Mouse (Mus musculus): Measurements from ENCODE around the gene Wasl.

Wasl gene

DNA sequence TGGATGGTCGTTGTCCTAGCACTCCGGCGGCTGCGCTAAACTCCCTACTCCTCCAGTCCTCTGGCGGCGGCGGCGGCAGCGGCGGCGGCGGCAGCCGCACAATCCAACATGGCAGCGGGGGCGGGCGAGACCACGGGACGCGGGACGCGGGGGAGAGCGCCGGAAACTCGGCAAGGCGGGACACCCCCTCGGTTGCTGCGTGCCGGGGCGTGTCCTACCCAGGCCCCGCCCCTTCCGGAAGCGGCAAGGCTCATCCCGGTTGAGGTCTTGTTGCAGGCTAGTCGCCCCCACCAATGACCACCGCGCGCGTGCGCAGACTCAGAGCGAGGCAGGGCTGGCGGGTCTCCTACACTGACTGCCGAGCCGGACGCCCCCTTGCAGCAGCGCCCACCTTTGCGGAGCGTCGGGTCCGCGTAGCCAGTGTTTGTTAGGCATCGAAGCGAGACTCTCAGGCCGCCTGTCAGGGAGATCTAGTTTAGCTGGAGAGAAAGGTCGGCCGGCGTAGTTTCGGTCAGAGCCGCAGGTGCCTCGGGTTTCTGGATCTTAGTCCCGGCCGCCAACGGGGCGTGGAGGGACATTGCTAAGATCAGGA lies at the start of gene Wasl:
Gene Wasl (minus strand): TSS at position 143 of the 592 bp plus-strand sequence.
- peak; percentile 97 for DNase-seq

DNA sequence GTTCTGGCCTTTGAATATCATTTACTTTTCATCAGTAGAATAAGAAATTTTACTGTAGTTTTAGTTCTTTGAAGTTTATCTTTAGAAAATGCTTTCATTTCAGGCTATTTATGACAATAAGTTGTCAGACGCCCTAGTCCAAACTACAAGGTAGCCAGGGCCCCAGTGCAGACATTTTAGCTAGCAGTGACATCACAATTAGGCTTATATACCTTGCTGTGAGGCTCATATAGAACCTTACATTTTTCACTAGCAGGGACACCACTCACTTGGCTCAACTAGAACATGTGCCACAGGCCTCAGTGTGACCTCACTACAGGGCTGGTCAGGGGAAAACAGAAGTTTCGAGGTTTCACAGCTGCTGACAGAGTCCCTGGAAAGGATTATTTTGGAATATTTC lies 42.7 kb upstream of the Wasl start:
- DNase-seq, result no peak

DNA sequence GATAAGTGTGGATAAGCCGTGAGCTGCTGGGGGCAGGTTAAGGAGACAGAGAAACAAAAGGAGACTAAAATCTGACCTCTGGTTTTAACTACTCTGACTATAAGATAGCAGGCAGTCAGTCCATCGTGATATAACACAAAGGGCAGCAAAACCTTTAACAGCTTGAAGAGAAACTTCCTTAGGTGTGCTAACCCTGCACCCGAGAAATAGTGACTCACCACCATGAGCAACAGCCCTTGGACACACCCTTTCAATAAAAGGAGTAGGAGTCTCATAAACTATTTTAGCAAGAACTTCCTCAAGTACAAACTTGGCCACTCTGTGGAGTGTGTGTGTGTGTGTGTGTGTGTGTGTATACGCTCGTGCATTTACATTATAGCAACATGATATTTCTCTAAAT lies 42.3 kb upstream of the Wasl start:
- no peak for DNase-seq

DNA sequence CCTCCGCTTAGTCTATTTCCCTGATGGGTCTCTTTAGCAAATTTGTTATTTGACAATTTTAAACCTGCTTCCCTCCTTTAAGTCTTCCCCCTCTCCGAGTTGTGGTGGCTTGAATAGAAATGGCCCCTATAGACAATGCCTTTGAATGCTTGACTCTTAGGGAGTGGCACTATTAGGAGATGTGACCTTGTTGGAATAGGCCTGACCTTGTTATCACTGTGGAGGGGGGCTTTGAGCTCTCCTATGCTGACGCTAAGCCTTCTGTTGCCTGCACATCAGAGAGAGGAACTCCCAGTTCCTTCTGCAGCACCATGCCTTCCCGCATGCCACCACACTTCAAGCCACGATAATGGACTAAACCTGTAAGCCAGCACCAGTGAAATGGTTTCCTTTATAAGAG lies 32.4 kb upstream of the Wasl start:
- no peak for DNase-seq

DNA sequence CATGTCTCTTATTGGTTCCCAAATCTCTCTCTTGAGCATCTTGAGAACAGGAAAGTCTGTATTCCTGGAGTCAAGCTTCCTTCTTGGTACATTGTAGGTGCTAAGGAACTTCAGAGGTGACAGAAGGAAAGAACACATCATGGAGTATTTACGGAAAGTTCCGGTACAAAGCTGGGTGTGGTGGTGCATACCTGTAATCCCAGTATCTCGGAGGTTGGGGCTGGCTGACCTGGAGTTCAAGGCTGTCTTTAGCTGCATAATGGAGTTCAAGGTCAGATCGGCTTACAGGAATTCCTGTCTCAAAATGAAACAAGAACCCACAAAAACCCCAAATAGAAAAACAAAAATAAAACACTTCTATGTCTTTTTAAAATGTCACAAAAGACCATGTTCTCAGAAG lies 31.3 kb upstream of the Wasl start:
- no peak for DNase-seq

DNA sequence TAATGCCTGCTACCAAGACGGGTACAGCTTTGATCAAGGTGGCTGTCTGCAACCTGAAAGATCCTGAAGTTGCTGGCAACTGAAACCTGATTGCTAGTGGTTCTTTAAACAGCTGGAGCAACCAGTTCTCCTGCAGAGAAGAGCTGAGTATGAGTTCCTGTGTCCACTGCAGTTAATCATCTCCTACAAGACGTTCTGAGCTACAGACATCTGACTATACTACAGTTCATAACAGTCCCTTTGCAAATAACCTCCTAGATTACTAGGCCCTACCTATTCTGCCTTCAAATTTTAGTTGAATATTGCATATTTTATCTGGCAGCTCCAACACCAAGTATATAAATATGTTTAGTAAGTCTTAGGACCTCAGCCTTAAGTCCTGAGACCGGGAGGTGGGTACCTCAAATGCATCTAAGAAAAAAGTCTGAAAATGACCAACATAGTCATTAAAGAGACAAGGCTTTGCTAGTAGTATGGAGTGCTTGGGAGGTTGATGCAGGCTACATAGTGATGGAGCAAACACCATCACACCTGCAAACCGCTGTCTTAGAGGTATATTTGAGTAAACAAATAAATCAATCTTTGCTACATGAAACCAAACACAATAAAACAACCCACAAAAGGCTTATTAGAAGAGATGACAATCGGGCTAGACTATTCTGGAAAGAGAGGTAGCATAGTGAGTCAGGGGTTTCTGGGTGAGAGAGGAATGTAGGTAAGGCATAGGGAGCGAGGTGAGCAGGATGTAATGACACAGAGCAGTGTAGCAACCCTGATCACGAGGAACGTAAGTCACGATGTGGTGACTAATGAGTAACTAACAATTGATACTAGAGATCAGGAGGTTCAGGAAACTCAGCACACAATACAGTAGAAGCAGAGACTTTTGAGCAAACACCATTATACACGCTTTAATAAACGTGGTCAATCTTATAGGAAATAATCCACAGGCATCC lies 29.9 kb upstream of the Wasl start:
- no peak for DNase-seq

DNA sequence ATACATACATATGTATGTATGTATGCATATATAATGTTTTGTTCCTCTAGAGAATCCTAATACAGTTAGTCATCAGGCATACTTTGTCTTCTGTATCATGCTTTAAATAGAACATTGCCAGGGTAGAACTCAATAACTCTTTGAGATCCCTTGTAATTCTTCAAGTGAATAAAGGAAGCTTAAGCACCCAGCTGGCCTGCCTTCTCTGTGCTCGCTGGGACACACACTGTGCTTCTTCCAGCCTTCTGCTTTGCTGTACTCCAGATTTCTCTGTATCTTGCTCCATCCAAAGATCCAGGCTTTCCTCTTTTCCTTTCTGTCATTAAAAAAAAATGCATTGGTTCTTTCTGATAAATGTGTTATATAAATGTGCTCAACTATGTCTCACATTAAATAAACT lies 23.1 kb upstream of the Wasl start:
- DNase-seq, result no peak

DNA sequence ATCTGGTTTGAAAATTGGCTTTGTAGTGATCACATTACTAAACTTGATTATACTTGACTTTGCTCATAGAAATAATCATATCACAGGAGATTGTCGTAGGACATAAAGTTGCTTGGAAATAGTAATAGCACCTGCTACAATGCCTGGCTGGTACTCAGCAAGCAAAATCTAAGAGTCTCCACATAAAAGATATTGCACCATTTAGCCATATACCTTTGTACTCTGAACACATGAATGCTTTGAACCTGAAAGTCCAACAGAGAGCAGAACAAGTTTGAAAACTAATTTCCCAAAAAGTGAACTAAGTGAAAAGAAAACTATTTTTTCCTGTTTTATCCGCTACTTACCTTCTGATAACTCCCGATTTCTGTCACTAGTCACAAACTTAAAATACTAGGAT lies 18.3 kb upstream of the Wasl start:
- DNase-seq, result no peak

DNA sequence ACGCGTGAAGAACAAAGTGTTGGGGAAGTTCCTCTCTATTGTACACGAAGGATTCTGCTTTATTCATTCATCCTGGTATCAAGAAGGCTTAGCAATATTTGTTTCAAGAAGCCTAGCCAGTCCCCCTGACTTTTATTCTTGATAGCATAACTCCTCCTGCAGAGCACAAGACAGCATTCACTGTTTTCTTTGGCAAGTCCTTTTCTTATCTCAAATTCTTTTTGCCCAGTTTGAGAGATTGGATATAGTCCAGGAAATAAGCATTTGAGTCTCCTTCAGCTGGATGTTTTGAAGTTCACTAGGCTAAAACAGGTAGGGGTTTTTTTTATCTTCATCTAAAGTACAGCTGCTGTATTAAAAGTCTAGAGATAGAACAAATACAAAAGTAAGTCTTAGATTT lies 3.0 kb upstream of the Wasl start:
- DNase-seq, result no peak

DNA sequence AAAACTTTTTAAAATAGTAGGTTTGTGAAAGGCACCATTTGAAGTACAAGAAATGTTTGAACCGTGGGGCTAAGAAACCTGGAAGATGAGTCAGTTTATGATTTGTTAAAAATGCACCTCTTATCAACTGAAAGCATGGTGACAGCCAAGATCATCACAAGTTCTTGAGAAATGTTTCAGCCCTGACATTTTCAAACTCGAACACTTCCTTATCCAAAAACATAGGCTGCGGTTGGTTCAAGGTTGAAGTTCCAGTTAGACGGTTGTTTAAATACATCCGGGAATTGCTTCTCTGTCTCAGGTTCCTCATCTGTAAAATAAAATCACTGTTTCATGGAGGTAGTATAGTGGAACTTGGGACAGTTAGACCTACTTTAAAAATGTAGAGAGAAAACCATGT lies 1.4 kb upstream of the Wasl start:
- no peak for DNase-seq

DNA sequence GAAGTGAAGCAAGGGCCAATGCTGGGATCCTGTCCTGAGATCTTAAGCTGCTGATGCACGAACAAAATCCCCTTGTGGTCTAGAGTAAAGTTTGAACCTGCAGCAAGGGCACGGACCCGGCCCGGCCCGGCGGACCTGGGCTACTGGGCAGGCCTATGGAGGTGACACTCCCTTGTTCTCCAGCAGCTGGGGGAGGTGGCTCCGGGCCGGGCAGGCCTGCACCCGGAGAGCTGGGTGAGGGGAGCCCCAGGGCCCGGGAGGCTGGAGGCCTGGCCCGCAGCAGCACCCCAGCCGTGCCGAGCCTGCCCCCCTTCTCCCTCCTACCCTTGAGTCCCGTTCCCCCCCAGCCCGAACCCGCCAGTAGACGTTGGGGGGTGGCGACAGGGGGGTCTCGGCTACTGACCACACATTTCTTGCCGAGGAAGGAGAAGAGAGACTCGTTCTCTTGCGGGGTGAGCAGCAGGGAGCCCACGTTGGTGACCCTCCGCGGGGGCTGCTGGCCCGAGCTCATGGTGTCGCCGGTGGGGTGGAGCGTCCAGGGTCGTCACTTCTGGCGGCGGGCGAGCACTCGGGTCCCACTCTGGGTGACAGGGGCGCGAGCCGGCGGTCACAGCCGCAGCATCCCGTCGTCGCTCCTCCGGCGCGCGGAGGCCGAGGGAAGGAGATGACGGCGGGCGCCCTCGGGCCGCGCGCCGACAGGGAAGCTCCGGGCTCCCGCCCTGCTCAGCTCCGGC lies 509 bp downstream of the Wasl start:
- peak; percentile 56 for DNase-seq

DNA sequence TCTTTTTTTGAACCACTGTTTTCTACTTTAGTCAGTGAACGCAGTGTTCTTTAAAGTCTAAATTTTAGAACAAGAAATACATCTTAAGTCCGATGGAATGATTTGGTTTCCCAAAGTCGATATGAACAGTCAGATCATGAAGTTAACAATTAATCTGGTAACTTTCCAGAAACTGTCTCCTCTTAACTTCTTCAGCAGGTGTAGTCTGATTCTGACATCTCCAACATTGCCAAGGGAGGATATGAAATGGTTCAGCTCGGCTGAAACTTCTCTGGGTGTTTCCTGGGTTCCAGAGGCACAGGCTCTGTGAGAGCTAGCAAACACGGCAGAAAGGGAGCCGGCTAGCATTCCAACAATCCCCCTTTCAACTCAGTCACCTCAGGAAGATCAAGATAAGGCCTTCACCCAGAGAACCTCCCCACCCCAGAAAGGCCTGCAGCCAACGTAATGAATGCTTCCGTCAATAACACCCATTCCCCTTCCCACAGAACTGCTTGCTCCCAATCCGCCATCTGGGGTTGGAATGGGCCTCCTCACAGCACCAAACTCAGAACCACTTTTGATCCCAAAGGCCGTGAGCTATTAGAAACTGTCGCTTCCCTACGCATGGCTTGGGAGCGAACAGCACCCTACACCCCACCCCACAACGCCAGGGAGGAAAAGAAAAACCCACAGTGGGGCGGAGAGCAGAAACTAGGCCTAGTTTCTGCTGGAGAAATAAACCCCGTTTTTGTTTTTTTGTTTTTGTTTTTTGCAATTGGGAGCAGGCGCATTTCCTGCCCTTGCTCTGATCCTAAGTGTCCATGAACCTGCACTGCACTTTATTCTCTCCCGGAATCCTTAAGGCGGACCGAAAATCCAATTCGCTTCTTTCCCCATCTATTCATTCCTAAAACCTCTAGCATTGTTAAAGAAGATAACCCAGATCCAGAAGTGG lies 1.3 kb downstream of the Wasl start:
- peak; percentile 20 for DNase-seq

DNA sequence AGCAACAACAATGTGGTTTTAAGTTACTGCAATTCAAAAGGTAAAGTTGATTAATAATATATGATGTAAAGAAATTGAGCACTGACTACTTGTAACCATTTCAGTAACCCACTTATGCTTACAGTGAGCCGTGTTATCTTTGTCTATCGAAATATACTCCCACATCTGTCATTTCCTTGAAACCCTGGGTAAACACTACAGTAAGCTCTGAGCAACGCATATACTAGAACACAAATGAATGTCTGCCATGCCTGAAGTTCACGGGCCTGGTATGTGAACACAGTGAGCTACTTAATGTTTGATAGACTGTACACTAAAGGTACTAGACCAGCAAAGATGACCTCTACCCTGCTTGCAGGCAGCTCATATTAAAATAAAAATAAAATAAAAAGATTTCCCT lies 2.3 kb downstream of the Wasl start:
- DNase-seq, result no peak

DNA sequence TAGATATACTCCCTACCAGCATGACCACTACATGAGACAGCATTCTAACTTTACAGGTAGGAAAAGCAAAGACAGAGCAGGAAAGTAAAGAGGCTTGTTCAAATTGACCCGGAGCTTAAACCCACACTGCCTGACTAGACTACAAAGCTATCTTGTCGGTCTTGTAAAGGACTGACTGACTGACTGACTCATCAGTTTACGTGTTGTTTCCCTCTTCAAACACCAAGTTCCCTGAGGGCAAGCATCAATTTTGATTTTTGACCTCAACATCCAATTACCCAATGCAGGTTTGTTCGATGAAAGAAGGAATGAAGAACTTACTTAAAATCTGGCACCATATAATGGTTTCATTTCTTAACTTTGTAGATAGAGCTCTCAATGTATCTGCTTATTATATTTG lies 2.9 kb downstream of the Wasl start:
- DNase-seq, result no peak

DNA sequence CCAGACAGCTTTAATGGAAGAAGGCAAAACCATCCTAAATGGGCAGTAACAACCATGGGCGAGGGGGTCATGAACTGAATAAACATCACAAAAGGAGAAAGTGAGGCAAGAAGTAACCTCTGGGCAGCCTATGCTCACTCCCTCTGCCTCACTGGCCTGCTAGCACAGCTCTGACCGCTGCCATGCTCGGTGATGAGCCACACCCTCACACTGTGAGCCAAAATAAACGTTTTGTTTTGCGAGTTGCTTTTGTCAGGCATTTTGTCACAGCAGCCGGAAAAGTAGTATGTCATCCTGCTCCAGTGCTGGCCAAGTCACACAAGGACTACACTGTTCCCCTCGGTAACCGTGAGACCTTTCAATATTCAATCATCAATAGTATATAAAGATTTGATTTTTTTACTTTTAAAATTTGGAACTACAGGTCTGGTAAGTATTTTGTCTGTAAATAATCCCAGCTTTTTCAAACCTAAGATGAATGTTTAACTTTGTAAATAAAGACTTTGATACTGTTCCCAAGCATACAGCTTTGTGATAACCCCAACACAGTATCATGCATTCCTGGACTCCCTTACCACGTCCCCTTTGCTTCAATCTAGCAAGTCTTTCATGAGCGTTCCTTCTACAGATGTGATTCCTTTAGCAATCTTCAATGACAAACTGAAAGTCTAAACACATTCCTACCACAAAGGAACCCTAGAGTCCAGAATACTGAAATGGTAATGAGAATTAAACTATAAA lies 7.0 kb downstream of the Wasl start:
- no peak for DNase-seq

DNA sequence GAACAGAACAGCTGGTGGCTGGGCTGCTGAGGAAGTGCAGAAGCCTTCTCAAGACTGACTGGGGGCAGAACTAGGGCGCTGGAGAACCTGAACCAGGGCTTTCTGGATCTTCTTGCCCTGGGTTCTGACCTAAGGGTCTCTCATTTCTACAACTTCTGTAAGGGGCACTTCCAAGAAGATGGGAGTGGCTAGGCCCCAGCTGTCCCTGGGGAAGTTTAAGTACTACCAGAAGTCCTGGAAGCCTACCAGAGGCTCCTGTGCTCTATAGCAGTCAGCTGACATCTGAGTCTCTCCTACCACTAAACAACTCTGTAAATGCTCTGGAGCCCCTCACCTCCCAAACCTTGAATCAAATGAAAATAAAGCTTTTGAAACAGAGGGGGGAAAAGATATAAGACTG lies 8.7 kb downstream of the Wasl start:
- DNase-seq, result no peak

DNA sequence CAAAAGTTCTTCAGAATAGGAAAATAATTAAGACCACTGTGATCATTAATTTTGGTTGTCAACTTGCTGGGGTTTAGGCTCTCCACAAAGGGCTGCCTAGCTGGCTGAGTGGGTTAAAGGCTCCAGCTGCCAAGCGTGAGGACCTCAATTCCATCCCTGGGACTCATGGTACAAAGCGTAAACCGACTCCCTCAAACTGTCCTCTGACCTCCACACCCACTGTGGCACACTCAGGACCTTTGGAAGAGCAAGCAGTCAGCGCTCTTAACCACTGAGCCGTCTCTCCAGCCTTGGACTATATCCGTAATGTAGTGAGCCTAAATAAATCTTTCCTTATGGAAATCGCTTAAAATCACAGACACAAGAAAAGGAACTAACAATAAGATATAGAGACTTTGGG lies 13.3 kb downstream of the Wasl start:
- no peak for DNase-seq

DNA sequence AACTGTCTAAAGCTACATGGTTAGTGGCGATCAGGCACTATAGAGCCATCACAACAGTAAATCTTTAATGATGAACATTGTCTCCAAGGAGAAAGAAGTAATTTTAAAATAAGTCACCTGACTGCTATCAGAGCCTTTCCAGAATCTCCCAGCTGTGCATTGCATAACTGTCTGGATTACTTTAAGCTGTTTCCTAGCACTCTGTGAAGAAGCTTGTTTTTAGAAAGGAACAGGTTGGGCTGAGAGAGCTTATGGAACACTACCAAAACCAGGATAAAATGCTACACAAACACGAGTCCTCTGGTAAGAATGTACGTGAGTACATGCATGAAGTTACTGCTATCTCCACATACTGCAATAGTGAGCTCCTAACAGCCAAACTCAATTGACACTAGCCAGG lies 14.1 kb downstream of the Wasl start:
- DNase-seq, result no peak

DNA sequence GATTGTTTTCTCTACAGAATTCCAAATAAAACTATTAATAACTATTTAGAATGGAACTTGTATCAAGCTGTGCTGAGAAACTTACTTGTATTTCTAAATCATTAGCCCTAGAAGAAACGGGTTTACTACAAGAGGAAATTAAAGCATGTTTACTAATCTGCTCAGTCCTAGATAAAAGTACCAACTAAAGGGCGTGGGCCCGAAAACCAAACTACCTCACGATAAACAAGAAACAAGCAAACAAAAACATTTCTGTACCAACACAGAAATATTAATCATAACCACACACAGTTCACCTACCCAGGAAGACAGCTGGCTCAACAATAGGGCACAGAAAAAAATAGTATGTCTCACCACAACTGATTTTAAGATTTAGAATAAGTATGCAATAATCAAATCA lies 16.4 kb downstream of the Wasl start:
- no peak for DNase-seq

DNA sequence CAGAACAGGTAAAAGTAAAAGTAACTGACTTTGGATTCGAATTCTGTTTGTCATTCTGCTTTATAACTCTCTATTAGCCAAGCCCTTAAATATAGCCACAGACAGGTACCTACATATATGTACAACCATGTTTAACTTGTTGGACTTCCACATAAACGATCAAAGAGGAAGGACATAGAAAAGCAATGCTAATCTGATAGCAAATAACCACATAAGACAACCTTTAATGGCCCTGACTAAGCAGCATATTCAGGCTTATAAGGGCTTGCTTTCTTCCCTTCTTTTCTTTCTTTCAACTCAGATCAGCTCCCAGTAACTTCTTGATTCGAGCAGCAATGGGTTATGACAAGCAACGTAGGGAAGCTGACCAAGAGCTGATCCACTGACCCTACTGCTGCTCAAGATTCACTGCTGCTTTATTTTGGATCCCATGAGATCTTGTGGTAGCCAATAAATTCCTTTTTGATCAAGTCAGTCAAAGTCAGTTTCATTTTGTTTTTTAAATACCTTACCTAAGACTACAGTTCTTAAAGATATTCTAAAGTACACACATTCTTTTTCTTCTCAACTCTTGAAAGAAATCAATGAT lies 17.6 kb downstream of the Wasl start:
- no peak for DNase-seq

DNA sequence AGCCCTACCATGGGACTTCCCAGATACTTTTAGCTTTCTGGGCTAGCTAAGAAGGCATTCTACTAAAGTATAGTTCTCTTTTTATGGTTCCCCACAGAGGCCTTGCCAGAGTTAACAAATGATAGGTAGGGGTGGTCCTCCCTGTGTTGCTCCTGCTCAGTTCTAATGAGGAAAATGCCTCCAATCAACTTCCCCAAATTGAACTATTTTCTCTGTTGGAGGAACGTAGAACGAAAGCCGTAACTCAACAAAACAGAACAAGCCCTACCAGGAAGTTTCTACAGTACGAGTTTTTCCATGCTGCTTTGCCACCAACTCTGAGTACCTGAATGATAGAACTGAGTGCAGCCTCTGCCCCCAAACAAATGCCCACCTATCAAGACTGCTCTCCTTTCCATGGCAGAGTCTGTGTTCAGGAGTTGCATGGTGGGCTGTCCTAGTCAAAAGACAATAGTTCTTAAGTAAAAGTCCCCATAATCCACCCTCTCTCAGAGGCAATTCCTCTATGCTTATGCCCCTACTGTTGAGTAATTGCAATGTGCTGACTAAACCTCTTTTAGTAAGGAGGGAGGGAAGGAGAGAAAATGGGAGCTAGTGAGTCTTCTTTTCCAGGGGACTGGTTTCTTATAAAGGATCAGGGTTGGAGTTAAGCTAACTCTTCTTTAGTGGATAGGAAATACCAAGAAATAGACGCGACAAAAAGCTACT lies 19.3 kb downstream of the Wasl start:
- DNase-seq, result no peak

Data from embryo, embryonic 11 days (tissue).